Comparison of ENCODE assay signal across 8 mouse cellular contexts in genomic region chr9:44602766-44603165, GRCm38 (mm10). TPM values are rescaled to one million over a fixed set of nuclear protein-coding genes. Genes with fewer than 3 reads are reported as not detected.
DNase-seq lines count a peak whose midpoint lies in the region; ATAC-seq and TF ChIP-seq lines count a peak whose summit lies in the region.

No protein-coding gene starts in this region.

- H3K4me1 ChIP-seq in heart, embryonic 16.5 days (ENCODE audit: control insufficient read depth, insufficient read depth, low read length), result peaks cover 21% of the 10 kb centered on the region

- intact Hi-C loops in heart, postnatal 10 days (cut with DNase I), result no loop called here
- intact Hi-C loops in left cerebral cortex, adult 2 months (cut with DNase I), result no loop called here

- peak overlapping the region; percentile 99 for H3K4me3 ChIP-seq in heart, embryonic 16.5 days (ENCODE audit: low read length)
- peak overlapping the region; percentile 64 for H3K4me3 ChIP-seq in macrophage (ENCODE audit: inconsistent target)
- H3K4me3 ChIP-seq in left cerebral cortex, adult 2 months, result no peak overlapping the region; the same call in 1 of the 2 replicates

- no peak for ATAC-seq in heart, embryonic 16.5 days (replicated peaks; ENCODE audit: extremely low read depth, insufficient read depth, low FRiP score)

- no peaks in the 10 kb centered on the region for H3K9me3 ChIP-seq in heart, embryonic 16.5 days (replicated peaks; ENCODE audit: control insufficient read depth, low read length)

- peak overlapping the region; percentile 82 for H3K4me2 ChIP-seq in heart, embryonic 16.5 days (ENCODE audit: low read depth, low read length)

- H3K36me3 ChIP-seq in heart, embryonic 16.5 days (ENCODE audit: control insufficient read depth, insufficient read depth), result peaks cover 2% of the 10 kb centered on the region; the same call in 1 of the 2 replicates
- no peaks in the 10 kb centered on the region; the same call in 1 of the 2 replicates for H3K36me3 ChIP-seq in macrophage (ENCODE audit: inconsistent target)

- DNase-seq in heart, adult 11 months, result peak; percentile 74
- no peak for DNase-seq in heart, postnatal 10 days
- peak; percentile 67 for DNase-seq in CD4-positive helper T cell, adult 2 months (ENCODE audit: low read depth, low spot score)
- DNase-seq in embryo, embryonic 11 days, result no peak
- DNase-seq in cerebellum, postnatal 25 days, result no peak
- DNase-seq in left cerebral cortex, adult 2 months (ENCODE audit: extremely low spot score in 1 of 2, low spot score in 2 of 2), result no peak

- WGBS in heart, embryonic 16.5 days, result 65% methylated on average over 6 of the region's 6 CpGs
- WGBS in macrophage (ENCODE audit: missing documents), result 38% methylated on average over 5 of the region's 6 CpGs

- peak overlapping the region; percentile 17 for H3K9ac ChIP-seq in heart, embryonic 16.5 days (ENCODE audit: low read length)

- peaks cover 58% of the 10 kb centered on the region for H3K79me2 ChIP-seq in macrophage (ENCODE audit: inconsistent target)

- H3K27ac ChIP-seq in heart, embryonic 16.5 days (ENCODE audit: low read length), result peak overlapping the region; percentile 70
- H3K27ac ChIP-seq in macrophage, result peak overlapping the region; percentile 88
- no peak overlapping the region for H3K27ac ChIP-seq in left cerebral cortex, adult 2 months

- no peak for TF ChIP-seq CTCF in left cerebral cortex, adult 2 months (IDR thresholded peaks at IDR 0.05)

- H3K27me3 ChIP-seq in heart, embryonic 16.5 days (ENCODE audit: control insufficient read depth, insufficient read depth, low read length), result no peaks in the 10 kb centered on the region

RNA-seq across cellular contexts. Expression of gene Ddx6, which starts 1.9 kb away (rescaled TPM):
- 100 to 1,000 TPM in 1 of 2 experiments, 10 to 100 TPM in 1; 96.2 to 104 TPM for total RNA-seq in heart, postnatal 10 days (2021)
- 9.2 and 10.5 TPM in 2 replicates for polyA plus RNA-seq in heart, embryonic 16.5 days (2015; fragmentation: Nextera tagmentation; extraction: Ambion mirVana)
- 100 to 1,000 TPM in 25 of 26 experiments, 10 to 100 TPM in 1; 97.4 to 201 (median 127) TPM for total RNA-seq in macrophage (2018; cell fraction: chromatin; rRNA removed)
- 100 to 1,000 TPM; 103 to 169 (median 130) TPM for total RNA-seq in macrophage (2018; cell fraction: cytosol; rRNA removed)
- total RNA-seq in macrophage (2018; cell fraction: nucleus; rRNA removed), result 100 to 1,000 TPM; 122 to 185 (median 135) TPM
- polyA plus RNA-seq in macrophage (2018), result 72.2 to 89.3 TPM (median 77.9 TPM) in 3 replicates
- total RNA-seq in left cerebral cortex, adult 2 months (2021), result 100 to 1,000 TPM; 145 to 148 TPM

RNA-seq across cellular contexts. Expression of gene Cxcr5, which starts 41.1 kb away (rescaled TPM):
- total RNA-seq in heart, postnatal 10 days (2021), result under 1 TPM; 0.24 to 0.27 TPM
- polyA plus RNA-seq in heart, embryonic 16.5 days (2015; fragmentation: Nextera tagmentation; extraction: Ambion mirVana), result 0.17 and 0.35 TPM in 2 replicates
- not detected for total RNA-seq in macrophage (2018; cell fraction: chromatin; rRNA removed)
- total RNA-seq in macrophage (2018; cell fraction: cytosol; rRNA removed), result under 1 TPM in 13 of 26 experiments, not detected in 13; 0.03 to 0.39 (median 0.07) TPM
- total RNA-seq in macrophage (2018; cell fraction: nucleus; rRNA removed), result under 1 TPM in 3 of 26 experiments, not detected in 23; 0.17 to 0.29 (median 0.21) TPM
- polyA plus RNA-seq in macrophage (2018), result 0.09 TPM in 1 of 3 replicates, not detected in the others
- total RNA-seq in left cerebral cortex, adult 2 months (2021), result not detected

Comparison
In these comparisons a context has a peak if more than half of its experiments do, and no peak if none do; other contexts are left out.
1. DNase-seq: peak in heart, adult 11 months (single experiment) and CD4-positive helper T cell, adult 2 months (single experiment); none in heart, postnatal 10 days (0 of 2), embryo, embryonic 11 days (single experiment), cerebellum, postnatal 25 days (0 of 2) and left cerebral cortex, adult 2 months (0 of 2).